Mouse (Mus musculus): ENCODE data around the gene Olfr169. TPM values are rescaled to one million over a fixed set of nuclear protein-coding genes. Genes with fewer than 3 reads are reported as not detected.
"Not testable (repeated sequence)": the region's sequence is repeated elsewhere in the genome, so short reads cannot be mapped to it uniquely, and the experiment has no call there.

The Olfr169 gene
- polyA plus RNA-seq (2014; fragmentation: Nextera tagmentation; extraction: Ambion mirVana), result not detected in 2 replicates

DNA sequence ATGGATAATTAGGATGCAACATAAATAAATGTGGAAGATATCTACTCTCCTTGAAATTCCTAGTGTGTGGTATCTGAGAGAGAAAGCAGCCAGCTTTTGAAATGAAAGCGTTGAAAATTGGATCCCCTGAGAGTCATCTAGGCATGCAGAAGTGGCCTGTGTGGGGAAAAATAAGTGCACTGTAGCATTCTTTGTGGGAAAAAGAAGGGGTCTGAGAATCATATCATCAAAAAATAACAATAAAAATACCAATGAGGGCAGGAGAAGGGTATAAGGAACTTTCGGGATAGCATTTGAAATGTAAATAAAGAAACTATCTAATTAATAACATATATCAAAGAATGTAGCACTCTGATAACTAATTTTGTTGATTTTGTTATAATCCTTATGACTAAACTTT lies at the start of gene Olfr169:
Gene Olfr169 (minus strand): TSS at position 101 of the 400 bp plus-strand sequence.
- H3K4me1 ChIP-seq (ENCODE audit: control insufficient read depth, insufficient read depth, low read length); H3K27me3 ChIP-seq (ENCODE audit: control insufficient read depth, insufficient read depth, low read length); ATAC-seq (ENCODE audit: insufficient number of reproducible peaks, insufficient read depth, low FRiP score, low read depth); H3K9me3 ChIP-seq (ENCODE audit: control insufficient read depth, low read depth, low read length); H3K4me2 ChIP-seq (replicated peaks; ENCODE audit: low read depth, low read length); H3K27ac ChIP-seq (ENCODE audit: low read length); H3K4me3 ChIP-seq (ENCODE audit: low read depth, low read length); H3K36me3 ChIP-seq (ENCODE audit: control insufficient read depth, insufficient read depth, low read length); H3K9ac ChIP-seq (replicated peaks; ENCODE audit: low read depth, low read length): not testable (repeated sequence)
- WGBS, result 87% methylated on average over 2 of the region's 2 CpGs

- not testable (repeated sequence) for H3K36me3 ChIP-seq (ENCODE audit: control insufficient read depth, insufficient read depth, low read length); ATAC-seq (ENCODE audit: insufficient number of reproducible peaks, insufficient read depth, low FRiP score, low read depth); H3K9ac ChIP-seq (replicated peaks; ENCODE audit: low read depth, low read length); H3K27ac ChIP-seq (ENCODE audit: low read length); H3K4me3 ChIP-seq (ENCODE audit: low read depth, low read length); H3K4me1 ChIP-seq (ENCODE audit: control insufficient read depth, insufficient read depth, low read length); H3K27me3 ChIP-seq (ENCODE audit: control insufficient read depth, insufficient read depth, low read length); H3K4me2 ChIP-seq (replicated peaks; ENCODE audit: low read depth, low read length); H3K9me3 ChIP-seq (ENCODE audit: control insufficient read depth, low read depth, low read length)
- 93% methylated on average over 2 of the region's 2 CpGs for WGBS
These were observed 40.2 kb upstream of the Olfr169 start, which contains the start of gene Olfr170 for GRCm38 (mm10) chr16:19611782-19612181. Gene Olfr170 (minus strand): TSS chr16:19611882.

- no peak overlapping the region for H3K4me3 ChIP-seq (ENCODE audit: low read depth, low read length)
- H3K9me3 ChIP-seq (ENCODE audit: control insufficient read depth, low read depth, low read length), result no peaks in the 10 kb centered on the region
- 58% methylated on average over 2 of the region's 2 CpGs for WGBS
- ATAC-seq (ENCODE audit: insufficient number of reproducible peaks, insufficient read depth, low FRiP score, low read depth), result no peak
- no peaks in the 10 kb centered on the region for H3K27me3 ChIP-seq (ENCODE audit: control insufficient read depth, insufficient read depth, low read length)
- no peaks in the 10 kb centered on the region for H3K4me1 ChIP-seq (ENCODE audit: control insufficient read depth, insufficient read depth, low read length)
- no peak overlapping the region for H3K9ac ChIP-seq (replicated peaks; ENCODE audit: low read depth, low read length)
- no peak overlapping the region for H3K27ac ChIP-seq (ENCODE audit: low read length)
- no peaks in the 10 kb centered on the region for H3K36me3 ChIP-seq (ENCODE audit: control insufficient read depth, insufficient read depth, low read length)
- H3K4me2 ChIP-seq (replicated peaks; ENCODE audit: low read depth, low read length), result no peak overlapping the region
These were observed 31.6 kb upstream of the Olfr169 start for GRCm38 (mm10) chr16:19603166-19603565.

- not testable (repeated sequence) for H3K27ac ChIP-seq (ENCODE audit: low read length); H3K4me2 ChIP-seq (replicated peaks; ENCODE audit: low read depth, low read length); H3K4me3 ChIP-seq (ENCODE audit: low read depth, low read length); H3K4me1 ChIP-seq (ENCODE audit: control insufficient read depth, insufficient read depth, low read length); H3K36me3 ChIP-seq (ENCODE audit: control insufficient read depth, insufficient read depth, low read length); ATAC-seq (ENCODE audit: insufficient number of reproducible peaks, insufficient read depth, low FRiP score, low read depth); H3K9me3 ChIP-seq (ENCODE audit: control insufficient read depth, low read depth, low read length); H3K9ac ChIP-seq (replicated peaks; ENCODE audit: low read depth, low read length); H3K27me3 ChIP-seq (ENCODE audit: control insufficient read depth, insufficient read depth, low read length)
- 83% methylated on average over 7 of the region's 7 CpGs for WGBS
These were observed 18.2 kb downstream of the Olfr169 start for GRCm38 (mm10) chr16:19553429-19553828.

- H3K9ac ChIP-seq (replicated peaks; ENCODE audit: low read depth, low read length); ATAC-seq (ENCODE audit: insufficient number of reproducible peaks, insufficient read depth, low FRiP score, low read depth); H3K4me3 ChIP-seq (ENCODE audit: low read depth, low read length); H3K36me3 ChIP-seq (ENCODE audit: control insufficient read depth, insufficient read depth, low read length); H3K27ac ChIP-seq (ENCODE audit: low read length); H3K9me3 ChIP-seq (ENCODE audit: control insufficient read depth, low read depth, low read length); H3K4me1 ChIP-seq (ENCODE audit: control insufficient read depth, insufficient read depth, low read length); H3K4me2 ChIP-seq (replicated peaks; ENCODE audit: low read depth, low read length); H3K27me3 ChIP-seq (ENCODE audit: control insufficient read depth, insufficient read depth, low read length): not testable (repeated sequence)
- 70% methylated on average over 3 of the region's 3 CpGs for WGBS
These were observed 19.4 kb downstream of the Olfr169 start for GRCm38 (mm10) chr16:19552246-19552645.

DNA sequence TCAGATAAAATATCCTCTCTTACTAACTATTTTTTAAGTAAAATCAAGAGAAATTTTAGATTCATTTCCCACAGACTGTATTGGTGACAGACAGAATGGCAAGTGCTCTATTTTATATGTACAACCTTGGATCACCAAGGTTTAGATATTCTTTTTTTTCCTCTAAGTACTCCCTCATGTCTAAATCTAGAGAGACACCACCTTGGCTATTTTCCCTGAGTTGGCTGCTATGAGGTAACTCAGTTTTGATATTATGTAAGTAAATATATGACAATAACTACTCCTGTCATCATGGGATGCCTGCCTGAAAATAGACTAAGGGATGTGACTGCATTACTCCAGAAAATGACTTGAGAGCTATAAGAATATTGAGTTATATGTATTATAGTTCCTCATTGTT lies 36.2 kb downstream of the Olfr169 start, which contains the start of gene Olfr168:
Gene Olfr168 (minus strand): TSS at position 101 of the 400 bp plus-strand sequence.
- H3K9me3 ChIP-seq (ENCODE audit: control insufficient read depth, low read depth, low read length), result no peaks in the 10 kb centered on the region
- no peak within 1 kb of the TSS for H3K9ac ChIP-seq (replicated peaks; ENCODE audit: low read depth, low read length)
- H3K4me2 ChIP-seq (replicated peaks; ENCODE audit: low read depth, low read length), result no peak within 1 kb of the TSS
- no peak for ATAC-seq (ENCODE audit: insufficient number of reproducible peaks, insufficient read depth, low FRiP score, low read depth)
- H3K27ac ChIP-seq (ENCODE audit: low read length), result no peak within 1 kb of the TSS
- H3K4me1 ChIP-seq (ENCODE audit: control insufficient read depth, insufficient read depth, low read length), result no peaks in the 10 kb centered on the region
- H3K4me3 ChIP-seq (ENCODE audit: low read depth, low read length), result no peak within 1 kb of the TSS
- H3K36me3 ChIP-seq (ENCODE audit: control insufficient read depth, insufficient read depth, low read length), result no peaks in the 10 kb centered on the region
- no peaks in the 10 kb centered on the region for H3K27me3 ChIP-seq (ENCODE audit: control insufficient read depth, insufficient read depth, low read length)

DNA sequence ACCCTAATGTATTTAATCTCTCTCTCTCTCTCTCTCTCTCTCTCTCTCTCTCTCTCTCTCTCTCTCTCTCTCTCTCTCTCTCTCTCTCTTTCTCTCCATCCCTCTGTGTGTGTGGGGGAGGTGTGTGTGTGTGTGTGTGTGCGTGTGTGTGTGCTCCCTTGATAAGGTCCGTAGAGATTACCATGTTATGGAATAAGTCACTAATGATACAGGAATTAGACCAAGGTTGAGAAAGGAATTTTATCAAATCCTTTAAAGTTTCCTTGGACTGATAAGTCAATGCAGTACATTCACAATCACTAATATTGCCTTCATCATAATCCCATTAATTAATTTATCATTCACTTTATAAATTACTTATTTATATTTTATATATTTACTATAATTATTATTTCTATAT lies 49.4 kb downstream of the Olfr169 start, which contains the start of gene Olfr167:
Gene Olfr167 (minus strand): TSS at position 101 of the 400 bp plus-strand sequence.
- H3K27ac ChIP-seq (ENCODE audit: low read length), result no peak within 1 kb of the TSS
- 74% methylated on average over 2 of the region's 2 CpGs for WGBS
- ATAC-seq (ENCODE audit: insufficient number of reproducible peaks, insufficient read depth, low FRiP score, low read depth), result no peak
- no peaks in the 10 kb centered on the region for H3K4me1 ChIP-seq (ENCODE audit: control insufficient read depth, insufficient read depth, low read length)
- no peak within 1 kb of the TSS for H3K4me2 ChIP-seq (replicated peaks; ENCODE audit: low read depth, low read length)
- no peak within 1 kb of the TSS for H3K4me3 ChIP-seq (ENCODE audit: low read depth, low read length)
- H3K27me3 ChIP-seq (ENCODE audit: control insufficient read depth, insufficient read depth, low read length), result no peaks in the 10 kb centered on the region
- H3K9me3 ChIP-seq (ENCODE audit: control insufficient read depth, low read depth, low read length), result no peaks in the 10 kb centered on the region
- no peak within 1 kb of the TSS for H3K9ac ChIP-seq (replicated peaks; ENCODE audit: low read depth, low read length)
- H3K36me3 ChIP-seq (ENCODE audit: control insufficient read depth, insufficient read depth, low read length), result no peaks in the 10 kb centered on the region

Other genes with a start within 250 kb of the Olfr169 start
- gene Olfr165, start 148.7 kb downstream of the Olfr169 start, polyA plus RNA-seq (2014; fragmentation: Nextera tagmentation; extraction: Ambion mirVana), result not detected in 2 replicates
- gene Olfr166, start 88.1 kb downstream of the Olfr169 start, polyA plus RNA-seq (2014; fragmentation: Nextera tagmentation; extraction: Ambion mirVana), result not detected in 2 replicates
- gene Olfr167, start 49.5 kb downstream of the Olfr169 start, polyA plus RNA-seq (2014; fragmentation: Nextera tagmentation; extraction: Ambion mirVana), result not detected in 2 replicates
- not detected in 2 replicates for gene Olfr168, start 36.3 kb downstream of the Olfr169 start, polyA plus RNA-seq (2014; fragmentation: Nextera tagmentation; extraction: Ambion mirVana)
- gene Olfr170, start 40.1 kb upstream of the Olfr169 start, polyA plus RNA-seq (2014; fragmentation: Nextera tagmentation; extraction: Ambion mirVana), result not detected in 2 replicates
- not detected in 2 replicates for gene Olfr171, start 58.1 kb upstream of the Olfr169 start, polyA plus RNA-seq (2014; fragmentation: Nextera tagmentation; extraction: Ambion mirVana)
- gene Lamp3, start 134.6 kb upstream of the Olfr169 start, polyA plus RNA-seq (2014; fragmentation: Nextera tagmentation; extraction: Ambion mirVana), result not detected in 2 replicates
- 24.3 TPM in 2 replicates for gene B3gnt5, start 188.4 kb upstream of the Olfr169 start, polyA plus RNA-seq (2014; fragmentation: Nextera tagmentation; extraction: Ambion mirVana)